Mouse (Mus musculus) bone marrow, adult 2 months (tissue): ENCODE data around the gene Tmem256.

Experiments used
- CTCF ChIP-seq: fragments of 200-500 bp; IDR thresholded peaks from 2 replicates; pipeline ENCODE4 v1.5.1; 2011; ENCODE audit warnings: low read length, control low read depth; ENCODE audit not compliant: control insufficient read depth, insufficient read depth
- POLR2A ChIP-seq: fragments of 200-500 bp; IDR thresholded peaks from 2 replicates; pipeline ENCODE4 v1.6.1; 2011; ENCODE audit warnings: low read depth, mild to moderate bottlenecking, control low read depth, low read length, borderline replicate concordance; ENCODE audit not compliant: control insufficient read depth

DNA sequence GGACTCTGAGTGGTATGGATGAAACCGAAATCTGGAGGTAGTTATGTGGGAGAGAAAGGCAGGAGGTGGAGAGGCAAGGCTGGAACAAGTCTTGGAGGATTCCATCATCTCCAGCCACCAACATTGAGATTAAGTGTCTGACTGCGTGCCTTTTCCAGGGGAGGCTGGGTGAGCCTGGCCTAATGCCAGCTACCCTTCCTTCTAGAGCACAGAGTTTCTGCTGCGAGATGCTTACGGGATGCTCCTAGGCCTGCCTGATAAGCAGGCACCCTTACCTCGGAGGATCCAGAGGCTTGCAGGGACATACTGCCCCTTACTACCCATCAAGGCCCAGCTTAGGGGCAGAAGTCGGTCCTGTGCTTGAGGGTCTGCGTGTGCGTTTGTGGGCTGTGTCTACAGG is 4.8 kb upstream of the Tmem256 start:
- TF ChIP-seq CTCF (no peak), POLR2A (no peak)
